Mouse (Mus musculus) intestine, embryonic 14.5 days (tissue): ENCODE measurements around the gene Synpo2l. TPM values are rescaled to one million over a fixed set of nuclear protein-coding genes. Genes with fewer than 3 reads are reported as not detected.
"Not testable (repeated sequence)": the region's sequence is repeated elsewhere in the genome, so short reads cannot be mapped to it uniquely, and the experiment has no call there.

Experiments
- ATAC-seq: fragments of 200-750 bp; cut with Nextera tagmentation; replicated peaks from 2 replicates; pipeline ENCODE4 v1.8.0; 2017; ENCODE audit warnings: low read depth, moderate number of reproducible peaks, moderate TSS enrichment, moderate library complexity; ENCODE audit not compliant: low FRiP score, low TSS enrichment
- DNase-seq: peaks from one replicate; pipeline ENCODE4 v3.0.0-alpha.2; 2018; ENCODE audit warnings: low spot score
- H3K27ac ChIP-seq: fragments of 300-500 bp; sonication (generic); 2 replicates; pipeline ENCODE4 v1.5.1; 2014; ENCODE audit warnings: low read depth, mild to moderate bottlenecking, control low read depth
- H3K27me3 ChIP-seq: fragments of 300-500 bp; sonication (generic); replicated peaks from 2 replicates; pipeline ENCODE4 v1.6.1; 2014; ENCODE audit warnings: low read length, control low read depth; ENCODE audit not compliant: control insufficient read depth, insufficient read depth
- H3K36me3 ChIP-seq: fragments of 300-500 bp; sonication (generic); 2 replicates; pipeline ENCODE4 v1.6.1; 2014; ENCODE audit warnings: low read length, control low read depth; ENCODE audit not compliant: control insufficient read depth, insufficient read depth
- H3K4me1 ChIP-seq: fragments of 300-500 bp; sonication (generic); replicated peaks from 2 replicates; pipeline ENCODE4 v1.6.1; 2014; ENCODE audit warnings: low read length, control low read depth, mixed read lengths; ENCODE audit not compliant: control insufficient read depth, insufficient read depth
- H3K4me2 ChIP-seq: fragments of 300-500 bp; sonication (generic); 2 replicates; pipeline ENCODE4 v1.6.1; 2014; ENCODE audit warnings: low read length
- H3K4me3 ChIP-seq: fragments of 300-500 bp; sonication (generic); 2 replicates; pipeline ENCODE4 v1.5.1; 2014; ENCODE audit warnings: low read depth, low read length, control low read depth, mixed read lengths
- H3K9ac ChIP-seq: fragments of 300-500 bp; sonication (generic); 2 replicates; pipeline ENCODE4 v1.6.1; 2014; ENCODE audit warnings: mild to moderate bottlenecking, low read length
- H3K9me3 ChIP-seq: fragments of 300-500 bp; sonication (generic); 2 replicates; pipeline ENCODE4 v1.6.1; 2016; ENCODE audit warnings: low read length, control low read depth; ENCODE audit not compliant: control insufficient read depth
- WGBS: fragments of 180-500 bp; shearing (Covaris S2); extraction: QIAGEN DNeasy Blood & Tissue Kit; methylation state at CpG from one replicate; pipeline ENCODE4 v1.1.7; 2014; 5-methylcytosine and 5-hydroxymethylcytosine counted together
- polyA plus RNA-seq: library from polyadenylated mRNA; unstranded; fragments of >200 nt; fragmentation: Nextera tagmentation; extraction: Ambion mirVana; gene quantifications from 2 replicates; pipeline ENCODE4 v1.2.1, GENCODE M21; 2014

Synpo2l gene
- polyA plus RNA-seq, 1 experiment from 2014 or later, result 0.18 TPM

DNA sequence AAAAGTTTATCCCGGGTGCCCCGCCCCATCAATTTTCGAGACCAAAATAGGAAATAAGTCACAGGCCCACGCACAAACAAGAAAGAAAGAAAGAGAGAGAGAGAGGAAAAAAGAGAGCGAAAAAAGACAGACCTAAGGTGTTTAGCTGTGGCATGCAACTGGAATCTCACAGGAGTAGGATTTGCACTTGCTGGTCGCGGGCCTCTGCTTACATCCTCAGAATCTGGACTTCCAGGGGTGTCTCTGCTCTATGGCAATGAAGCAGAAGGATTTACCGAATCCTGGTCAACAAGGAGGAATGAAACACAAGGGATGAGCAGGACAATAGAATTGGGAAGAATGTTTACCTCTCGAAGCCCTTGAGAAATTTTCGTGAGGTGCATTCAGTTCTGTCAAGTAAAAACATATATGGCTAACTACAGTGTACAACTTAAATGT is 26.7 kb downstream of the Synpo2l start:
- 12% methylated on average over 10 of the region's 10 CpGs for WGBS
- DNase-seq, result no peak

DNA sequence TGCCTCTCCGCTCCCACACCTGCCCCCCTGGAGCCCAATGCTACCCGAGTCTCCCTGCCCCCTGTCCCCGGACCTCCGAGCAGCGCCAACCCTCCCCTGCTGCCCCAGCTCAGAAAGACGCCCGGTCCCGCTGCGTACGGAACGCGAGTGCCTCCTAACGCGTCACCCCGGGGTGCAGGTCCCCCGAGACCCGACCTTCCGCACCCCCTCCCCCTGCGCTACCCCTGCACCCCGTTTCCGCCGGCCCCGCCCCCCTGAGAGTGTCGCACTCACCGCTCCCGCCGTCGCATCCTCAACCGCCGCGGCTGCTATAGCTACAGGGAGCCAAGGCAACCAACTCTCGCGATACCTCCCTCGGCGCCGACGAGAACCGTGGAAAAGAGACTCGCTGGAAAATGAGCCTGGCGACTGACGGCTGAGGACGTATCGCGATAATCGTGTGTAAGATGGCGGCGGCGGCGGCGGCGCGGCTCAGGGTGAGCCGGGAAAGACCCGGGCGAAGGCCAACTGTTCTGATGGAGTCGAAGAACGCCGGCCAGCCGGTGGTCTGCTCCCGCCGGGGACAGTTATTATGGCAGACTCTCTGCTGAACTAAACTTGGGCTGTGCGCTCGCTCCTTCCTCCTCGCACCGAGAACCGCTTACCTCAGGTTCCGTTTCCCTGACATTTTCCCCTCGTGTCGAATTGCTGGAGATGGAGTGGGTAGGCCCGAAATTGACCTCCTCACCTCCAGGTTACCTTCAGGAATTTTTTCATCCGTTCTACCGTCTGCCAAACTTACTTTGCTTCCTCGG is 27.3 kb downstream of the Synpo2l start, which contains the start of gene Usp54:
TSS of gene Usp54 (minus strand) at position 420 of the 794 bp plus-strand sequence.
- Histone ChIP-seq H3K4me3 (peak within 1 kb of the TSS; percentile 90), H3K4me2 (peak within 1 kb of the TSS; percentile 89), H3K36me3 (no peaks in the 10 kb centered on the region), H3K27ac (peak within 1 kb of the TSS; percentile 97), H3K9me3 (no peaks in the 10 kb centered on the region), H3K9ac (peak within 1 kb of the TSS; percentile 91), H3K27me3 (no peaks in the 10 kb centered on the region), H3K4me1 (peaks cover 12% of the 10 kb centered on the region)
- ATAC-seq, result peak; percentile 96
- WGBS, result under 1% methylated on average over 73 of the region's 73 CpGs
- peak; percentile 99 for DNase-seq

More for the DNA sequence above, 26.7 kb downstream of the Synpo2l start:
- Histone ChIP-seq H3K4me3 (peak overlapping the region; percentile 90), H3K9ac (peak overlapping the region; percentile 91), H3K27me3 (no peaks in the 10 kb centered on the region), H3K27ac (peak overlapping the region; percentile 97), H3K4me2 (peak overlapping the region; percentile 89), H3K4me1 (peaks cover 12% of the 10 kb centered on the region), H3K36me3 (no peaks in the 10 kb centered on the region), H3K9me3 (no peaks in the 10 kb centered on the region)
- no peak for ATAC-seq

DNA sequence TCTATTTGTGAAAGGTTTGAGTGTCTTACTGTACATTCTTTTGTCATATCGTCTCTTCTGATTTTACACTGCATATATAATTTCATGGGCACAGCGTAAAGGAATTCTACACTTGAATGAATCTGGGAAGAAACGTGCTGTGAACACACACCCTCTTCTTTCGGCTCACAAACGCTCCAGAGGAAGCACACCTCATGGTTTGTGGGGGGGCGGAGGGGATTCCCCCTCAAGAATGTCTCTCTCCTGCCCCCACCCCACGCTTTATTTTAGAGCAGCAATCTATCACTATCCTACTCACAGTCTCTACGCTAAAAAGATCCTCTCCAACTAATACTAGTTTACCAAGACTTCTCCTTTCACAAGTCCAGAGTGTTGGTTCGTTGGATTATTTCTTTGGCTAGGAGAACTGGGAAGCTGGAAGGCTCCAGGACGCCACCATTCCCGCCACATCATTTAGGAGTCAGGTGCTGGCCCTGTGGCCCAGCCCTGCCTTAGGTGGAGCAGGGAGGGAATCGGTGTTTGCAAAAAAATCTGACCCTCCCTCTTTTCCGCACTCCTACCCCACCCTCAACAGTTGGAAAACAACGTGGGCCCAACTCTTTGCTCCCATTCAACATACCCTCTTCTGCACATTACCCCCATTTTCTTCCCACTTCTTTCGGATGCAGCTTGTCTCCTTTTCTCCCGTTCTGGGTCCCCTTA is 28.1 kb downstream of the Synpo2l start:
- Histone ChIP-seq H3K9ac (peak overlapping the region; percentile 91), H3K4me1 (peaks cover 12% of the 10 kb centered on the region), H3K27me3 (no peaks in the 10 kb centered on the region), H3K36me3 (no peaks in the 10 kb centered on the region), H3K27ac (peak overlapping the region; percentile 97), H3K4me2 (peak overlapping the region; percentile 89), H3K9me3 (no peaks in the 10 kb centered on the region), H3K4me3 (peak overlapping the region; percentile 90)
- 4% methylated on average over 16 of the region's 16 CpGs for WGBS
- DNase-seq (peak; percentile 56), ATAC-seq (peak; percentile 62)

DNA sequence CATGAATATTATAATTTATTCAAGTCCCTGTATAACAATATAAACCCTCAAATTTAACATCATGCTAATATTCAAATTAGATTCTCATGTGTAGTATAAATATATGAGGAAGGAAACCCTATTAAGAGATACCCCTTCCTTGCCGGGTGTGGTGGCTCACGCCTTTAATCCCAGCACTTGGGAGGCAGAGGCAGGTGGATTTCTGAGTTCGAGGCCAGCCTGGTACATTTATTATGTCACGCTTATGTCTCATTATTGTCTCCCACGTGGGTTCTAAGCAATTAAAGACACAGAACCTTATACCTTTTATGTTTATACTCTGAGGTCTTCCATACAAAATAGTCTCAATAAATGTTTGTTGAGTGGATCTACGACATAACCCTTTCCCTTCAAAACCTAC is 29.5 kb downstream of the Synpo2l start:
- no peaks in the 10 kb centered on the region for H3K9me3 ChIP-seq
- 92% methylated on average over 6 of the region's 6 CpGs for WGBS
- no peak overlapping the region for H3K9ac ChIP-seq
- ATAC-seq, result no peak
- H3K4me2 ChIP-seq, result no peak overlapping the region
- no peaks in the 10 kb centered on the region for H3K36me3 ChIP-seq
- DNase-seq, result no peak
- peaks cover 12% of the 10 kb centered on the region for H3K4me1 ChIP-seq
- no peaks in the 10 kb centered on the region for H3K27me3 ChIP-seq
- H3K4me3 ChIP-seq, result no peak overlapping the region
- H3K27ac ChIP-seq, result no peak overlapping the region

DNA sequence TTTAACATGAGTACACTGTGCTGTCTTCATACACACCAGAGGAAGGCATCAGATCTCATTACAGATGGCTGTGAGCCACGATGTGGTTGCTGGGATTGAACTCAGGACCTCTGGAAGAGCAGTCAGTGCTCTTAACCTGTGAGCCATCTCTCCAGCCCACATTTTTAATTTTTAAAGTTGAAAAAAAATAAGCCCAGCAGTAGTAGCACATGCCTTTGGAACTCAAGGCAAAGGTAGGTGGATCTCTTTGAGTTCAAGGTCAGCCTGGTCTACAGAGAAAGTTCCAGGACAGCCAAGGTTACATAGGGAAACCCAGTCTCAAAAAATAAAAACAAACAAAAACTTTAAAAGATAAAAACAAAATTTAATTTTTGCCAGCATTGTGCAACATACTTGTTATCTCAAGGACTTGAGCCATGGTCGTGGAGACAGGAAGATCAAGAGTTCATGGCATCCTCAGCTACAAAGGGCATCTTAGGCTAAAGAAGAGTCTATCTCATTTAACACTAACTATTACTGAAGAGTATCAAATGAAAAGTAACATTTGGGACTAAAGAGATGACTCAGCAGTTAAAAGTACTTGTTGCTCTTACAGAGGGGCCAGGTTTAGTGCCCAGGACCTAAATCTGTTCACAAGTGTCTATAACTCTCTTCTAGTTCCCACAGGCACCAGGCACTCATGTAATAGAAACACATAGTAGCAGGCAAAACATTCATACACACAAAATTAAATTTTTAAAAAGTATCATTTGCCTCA is 30.2 kb downstream of the Synpo2l start:
- Histone ChIP-seq H3K4me1 (peaks cover 12% of the 10 kb centered on the region), H3K27me3 (no peaks in the 10 kb centered on the region), H3K36me3 (no peaks in the 10 kb centered on the region), H3K27ac (no peak overlapping the region), H3K9me3 (no peaks in the 10 kb centered on the region), H3K4me2 (no peak overlapping the region), H3K4me3 (no peak overlapping the region), H3K9ac (no peak overlapping the region)
- no peak for DNase-seq
- WGBS, result 80% methylated on average over 2 of the region's 2 CpGs
- no peak for ATAC-seq

DNA sequence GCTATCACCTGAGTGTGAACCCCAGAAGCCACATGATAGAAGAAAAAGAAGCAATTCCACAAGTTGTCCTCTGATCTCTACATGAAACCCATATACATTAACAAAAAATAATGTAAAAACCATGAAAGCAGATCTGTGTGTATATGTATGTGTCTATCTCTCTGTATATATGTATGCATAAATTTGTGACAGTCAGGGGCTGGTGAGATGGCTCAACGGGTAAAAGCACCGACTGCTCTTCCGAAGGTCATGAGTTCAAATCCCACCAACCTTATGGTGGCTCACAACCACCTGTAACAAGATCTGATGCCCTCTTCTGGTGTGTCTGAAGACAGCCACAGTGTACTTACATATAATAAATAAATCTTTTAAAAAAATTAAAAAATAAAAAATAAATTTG is 31.2 kb downstream of the Synpo2l start:
- WGBS, result 94% methylated on average over 3 of the region's 3 CpGs
- H3K27me3 ChIP-seq, result not testable (repeated sequence)

DNA sequence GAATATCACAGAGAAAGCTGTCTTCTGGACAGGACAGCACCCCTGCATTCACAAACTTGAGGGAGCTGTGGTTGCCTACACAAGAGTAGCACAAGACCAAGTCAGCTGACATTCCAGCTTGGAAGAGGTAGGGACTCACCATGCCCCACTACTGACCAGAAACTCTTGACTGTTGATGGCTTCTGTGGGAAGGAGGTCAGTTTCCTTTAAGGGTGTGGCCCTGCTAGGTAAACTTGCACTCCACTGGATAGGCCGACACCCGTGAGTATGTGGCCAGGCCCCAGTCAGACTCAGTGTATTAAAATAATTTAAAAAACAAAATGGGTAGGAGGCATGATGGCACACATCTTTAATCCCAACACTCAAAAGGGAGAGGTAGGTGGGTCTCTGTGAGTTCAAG is 32.6 kb downstream of the Synpo2l start:
- no peak overlapping the region for H3K4me3 ChIP-seq
- no peaks in the 10 kb centered on the region for H3K36me3 ChIP-seq
- H3K4me2 ChIP-seq, result no peak overlapping the region
- H3K4me1 ChIP-seq, result peaks cover 3% of the 10 kb centered on the region; the same call in 1 of the 2 replicates
- H3K9me3 ChIP-seq, result no peaks in the 10 kb centered on the region
- no peaks in the 10 kb centered on the region for H3K27me3 ChIP-seq
- WGBS, result 78% methylated on average over 2 of the region's 2 CpGs
- DNase-seq, result no peak
- ATAC-seq, result no peak
- no peak overlapping the region for H3K9ac ChIP-seq
- no peak overlapping the region for H3K27ac ChIP-seq

More for the DNA sequence above, 31.2 kb downstream of the Synpo2l start:
- H3K9ac ChIP-seq, H3K4me3 ChIP-seq, DNase-seq, H3K4me1 ChIP-seq, H3K9me3 ChIP-seq, H3K36me3 ChIP-seq, H3K4me2 ChIP-seq, ATAC-seq, H3K27ac ChIP-seq: not testable (repeated sequence)

DNA sequence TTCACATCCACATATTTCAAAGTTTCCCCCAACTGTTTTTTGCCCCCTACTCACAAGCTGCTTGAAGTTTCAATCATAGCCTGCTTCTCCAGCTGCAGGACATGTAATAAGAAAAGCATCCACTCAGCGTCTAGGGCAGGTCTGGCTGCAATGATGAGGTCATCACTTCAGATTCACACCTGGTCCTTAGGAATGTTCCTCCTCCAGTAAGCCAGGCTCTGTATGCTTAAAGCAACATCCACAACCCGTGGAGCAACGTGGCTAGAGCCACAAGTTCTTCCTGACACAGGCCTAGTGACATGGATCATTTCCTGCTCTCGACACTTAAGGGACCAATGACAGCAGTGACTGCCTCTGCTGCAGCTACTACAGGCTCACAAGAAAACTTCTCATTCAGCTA is 36.9 kb downstream of the Synpo2l start:
- ATAC-seq, result no peak
- H3K27me3 ChIP-seq, result no peaks in the 10 kb centered on the region
- WGBS, result 50% methylated on average over 4 of the region's 4 CpGs
- H3K4me1 ChIP-seq, result no peaks in the 10 kb centered on the region
- H3K9ac ChIP-seq, result no peak overlapping the region
- no peak for DNase-seq
- H3K9me3 ChIP-seq, result no peaks in the 10 kb centered on the region
- no peak overlapping the region for H3K27ac ChIP-seq
- no peak overlapping the region for H3K4me2 ChIP-seq
- H3K36me3 ChIP-seq, result no peaks in the 10 kb centered on the region
- H3K4me3 ChIP-seq, result no peak overlapping the region
